Comparison of ENCODE assay signal across 17 mouse cellular contexts in the genomic region with DNA sequence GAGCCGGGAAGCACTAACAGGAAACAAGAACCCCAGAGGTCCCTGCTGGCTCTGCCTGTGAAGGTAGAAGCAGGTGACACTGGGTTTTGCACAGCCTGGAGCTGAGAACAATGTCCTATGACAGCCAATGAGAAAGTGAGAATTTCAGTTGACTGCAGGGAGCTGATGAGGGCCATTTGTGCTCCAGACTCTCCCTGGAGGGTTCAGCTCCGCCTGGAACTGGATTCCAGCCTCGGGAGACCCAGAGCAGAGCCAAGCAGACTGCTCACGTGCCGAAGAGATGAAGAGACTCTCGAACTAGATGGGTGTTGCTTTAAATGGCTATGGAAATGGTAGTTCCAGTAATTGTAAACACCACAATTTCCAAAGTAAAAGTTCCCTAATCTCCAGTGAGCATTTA.
DNase-seq lines count a peak whose midpoint lies in the region; ATAC-seq and TF ChIP-seq lines count a peak whose summit lies in the region.
"Had no signal": no experiment of that assay in that cellular context is flagged by ENCODE, and none has a peak within 500 bp of the region (broad histone marks: within the 10 kb centered on the region; RNA-seq: fewer than 3 reads in every experiment).

No protein-coding gene starts in this region.

- WGBS in lung, postnatal 0 days: 41% methylated on average over 6 of the region's 6 CpGs
- 31% methylated on average over 6 of the region's 6 CpGs for WGBS in lung, adult 2 months

- no peak for TF ChIP-seq POLR2A in lung, adult 2 months (IDR thresholded peaks at IDR 0.05; ENCODE audit: borderline replicate concordance, extremely low read depth, low read depth, low read length)

- no peaks in the 10 kb centered on the region for H3K9me3 ChIP-seq in lung, postnatal 0 days (ENCODE audit: low read length)
- H3K9me3 ChIP-seq: forebrain, embryonic 15.5 days; hindbrain, embryonic 13.5 days had no signal

- H3K27me3 ChIP-seq in lung, postnatal 0 days (replicated peaks; ENCODE audit: insufficient read depth, low read length): no peaks in the 10 kb centered on the region
- H3K27me3 ChIP-seq: forebrain, embryonic 15.5 days; hindbrain, embryonic 13.5 days had no signal

- H3K36me3 ChIP-seq in lung, postnatal 0 days (ENCODE audit: insufficient read depth, low read length): no peaks in the 10 kb centered on the region
- H3K36me3 ChIP-seq: forebrain, embryonic 15.5 days; hindbrain, embryonic 13.5 days had no signal

- no peak overlapping the region for H3K4me2 ChIP-seq in lung, postnatal 0 days (replicated peaks; ENCODE audit: low read depth, low read length)
- H3K4me2 ChIP-seq: forebrain, embryonic 15.5 days; hindbrain, embryonic 13.5 days had no signal

- peak; percentile 46; the same call in 1 of the 2 replicates for ATAC-seq in lung, postnatal 0 days
- ATAC-seq: CD4-positive, CD25-positive, alpha-beta regulatory T cell, adult 4 months; forebrain, embryonic 15.5 days; hindbrain, postnatal 0 days had no signal

- H3K9ac ChIP-seq in lung, postnatal 0 days (replicated peaks; ENCODE audit: low read depth): no peak overlapping the region
- H3K9ac ChIP-seq: forebrain, embryonic 15.5 days; hindbrain, embryonic 13.5 days had no signal

- H3K27ac ChIP-seq in lung, postnatal 0 days (ENCODE audit: low read length): no peak overlapping the region
- H3K27ac ChIP-seq: forebrain, embryonic 15.5 days; hindbrain, embryonic 13.5 days; hindbrain, postnatal 0 days had no signal

- TF ChIP-seq CTCF in lung, postnatal 0 days (IDR thresholded peaks at IDR 0.05): no peak
- no peak for TF ChIP-seq CTCF in lung, adult 2 months (IDR thresholded peaks at IDR 0.05; ENCODE audit: insufficient read depth, low read length)

- H3K4me1 ChIP-seq in lung, postnatal 0 days (ENCODE audit: insufficient read depth, low read depth, low read length): no peaks in the 10 kb centered on the region
- no peaks in the 10 kb centered on the region for H3K4me1 ChIP-seq in lung, adult 2 months (ENCODE audit: control insufficient read depth, insufficient read depth, low read length)
- H3K4me1 ChIP-seq: forebrain, embryonic 15.5 days; hindbrain, embryonic 13.5 days had no signal

- TF ChIP-seq EP300 in lung, postnatal 0 days (IDR thresholded peaks at IDR 0.05): no peak

- no peak overlapping the region for H3K4me3 ChIP-seq in lung, postnatal 0 days (ENCODE audit: low read depth, low read length)
- no peak overlapping the region for H3K4me3 ChIP-seq in lung, adult 2 months (replicated peaks; ENCODE audit: extremely low read depth, low read depth, low read length)
- H3K4me3 ChIP-seq: forebrain, embryonic 15.5 days; hindbrain, embryonic 13.5 days had no signal

- peak; percentile 55 for DNase-seq in adrenal gland, postnatal 10 days
- DNase-seq in adrenal gland, adult 18-20 months (ENCODE audit: low spot score in 2 of 2): no peak
- DNase-seq in gastrocnemius, postnatal 25 days: peak; percentile 18
- DNase-seq in gastrocnemius, postnatal 10 days: no peak
- no peak for DNase-seq in lung, postnatal 0 days (ENCODE audit: low spot score)
- no peak for DNase-seq in lung, adult 2 months
- DNase-seq in kidney, postnatal 10 days: no peak
- DNase-seq in retina, embryonic 14.5 days (ENCODE audit: low spot score): no peak
- DNase-seq: B cell, adult 2 months; cerebellum, adult 18-20 months; cerebellum, adult 9-11 months; cerebellum, postnatal 36 days; kidney, adult 18-20 months had no signal

Comparison
In these comparisons a context has a peak if more than half of its experiments do, and no peak if none do; other contexts are left out.
1. DNase-seq: peak in adrenal gland, postnatal 10 days (single experiment) and gastrocnemius, postnatal 25 days (single experiment); none in adrenal gland, adult 18-20 months (0 of 2), gastrocnemius, postnatal 10 days (single experiment), lung, postnatal 0 days (single experiment), lung, adult 2 months (single experiment), kidney, postnatal 10 days (single experiment) and retina, embryonic 14.5 days (single experiment).